Mouse (Mus musculus) urinary bladder, postnatal 25 days (tissue): Measurements from ENCODE around the gene Tmem132e.

ENCODE experiments used
- DNase-seq: peaks from one replicate; pipeline ENCODE4 v3.0.0; 2022; ENCODE audit warnings: low spot score

The Tmem132e gene

GRCm38 (mm10) chr11:82434091-82434831 lies 45.6 kb downstream of the Tmem132e start:
- no peak for DNase-seq

GRCm38 (mm10) chr11:82434832-82435182 lies 46.1 kb downstream of the Tmem132e start:
- no peak for DNase-seq

- no peak for DNase-seq
Observed at GRCm38 (mm10) chr11:82448485-82448884, 59.8 kb downstream of the Tmem132e start.

GRCm38 (mm10) chr11:82452516-82452915 lies 63.8 kb downstream of the Tmem132e start:
- no peak for DNase-seq

GRCm38 (mm10) chr11:82453230-82453629 lies 64.5 kb downstream of the Tmem132e start:
- no peak for DNase-seq

- no peak for DNase-seq
Observed at GRCm38 (mm10) chr11:82461326-82461725, 72.6 kb downstream of the Tmem132e start.

GRCm38 (mm10) chr11:82465536-82465935 lies 76.8 kb downstream of the Tmem132e start:
- no peak for DNase-seq

GRCm38 (mm10) chr11:82467218-82467617 lies 78.5 kb downstream of the Tmem132e start:
- DNase-seq = no peak

- DNase-seq = no peak
Observed at GRCm38 (mm10) chr11:82471076-82471475, 82.4 kb downstream of the Tmem132e start.

GRCm38 (mm10) chr11:82473137-82473621 lies 84.5 kb downstream of the Tmem132e start:
- no peak for DNase-seq

GRCm38 (mm10) chr11:82476092-82476491 lies 87.4 kb downstream of the Tmem132e start:
- no peak for DNase-seq

GRCm38 (mm10) chr11:82477412-82477811 lies 88.7 kb downstream of the Tmem132e start:
- DNase-seq = no peak

- no peak for DNase-seq
Observed at GRCm38 (mm10) chr11:82480941-82481340, 92.2 kb downstream of the Tmem132e start.

GRCm38 (mm10) chr11:82487359-82488086 lies 98.8 kb downstream of the Tmem132e start:
- DNase-seq = no peak

- no peak for DNase-seq
Observed at GRCm38 (mm10) chr11:82490896-82491295, 102.2 kb downstream of the Tmem132e start.
